Mouse (Mus musculus) lung, postnatal 10 days (tissue): ENCODE results near the gene Mex3b.

Experiments used
- DNase-seq: peaks from one replicate; pipeline ENCODE4 v3.0.0; 2021

The Mex3b gene

GRCm38 (mm10) chr7:82867271-82868121 is at the start of gene Mex3b:
Gene Mex3b, plus strand, starts transcription at chr7:82867333.
- peak; percentile 75 for DNase-seq

GRCm38 (mm10) chr7:82819541-82819940 is 47.6 kb upstream of the Mex3b start:
- no peak for DNase-seq

GRCm38 (mm10) chr7:82820661-82821060 is 46.5 kb upstream of the Mex3b start:
- no peak for DNase-seq

- DNase-seq: no peak
Measured at GRCm38 (mm10) chr7:82821501-82821900, 45.6 kb upstream of the Mex3b start.

- DNase-seq: peak; percentile 72
Measured at GRCm38 (mm10) chr7:82822528-82822927, 44.6 kb upstream of the Mex3b start.

- DNase-seq: peak; percentile 48
Measured at GRCm38 (mm10) chr7:82828193-82828592, 38.9 kb upstream of the Mex3b start.

- DNase-seq: no peak
Measured at GRCm38 (mm10) chr7:82829516-82829915, 37.6 kb upstream of the Mex3b start.

GRCm38 (mm10) chr7:82834471-82834870 is 32.7 kb upstream of the Mex3b start:
- DNase-seq: no peak

- no peak for DNase-seq
Measured at GRCm38 (mm10) chr7:82838414-82838813, 28.7 kb upstream of the Mex3b start.

- peak; percentile 58 for DNase-seq
Measured at GRCm38 (mm10) chr7:82838965-82839675, 28.0 kb upstream of the Mex3b start.

- no peak for DNase-seq
Measured at GRCm38 (mm10) chr7:82842222-82842920, 24.8 kb upstream of the Mex3b start.

- DNase-seq: no peak
Measured at GRCm38 (mm10) chr7:82850756-82851155, 16.4 kb upstream of the Mex3b start.

- no peak for DNase-seq
Measured at GRCm38 (mm10) chr7:82851670-82852069, 15.5 kb upstream of the Mex3b start.

- peak; percentile 14 for DNase-seq
Measured at GRCm38 (mm10) chr7:82854195-82854766, 12.9 kb upstream of the Mex3b start.

- DNase-seq: no peak
Measured at GRCm38 (mm10) chr7:82858611-82859010, 8.5 kb upstream of the Mex3b start.

- DNase-seq: no peak
Measured at GRCm38 (mm10) chr7:82860626-82861025, 6.5 kb upstream of the Mex3b start.

- no peak for DNase-seq
Measured at GRCm38 (mm10) chr7:82863341-82863740, 3.8 kb upstream of the Mex3b start.

GRCm38 (mm10) chr7:82864260-82864990 is 2.7 kb upstream of the Mex3b start:
- DNase-seq: peak; percentile 18

GRCm38 (mm10) chr7:82864991-82865771 is 2.0 kb upstream of the Mex3b start:
- DNase-seq: peak; percentile 26

- peak; percentile 99 for DNase-seq
Measured at GRCm38 (mm10) chr7:82865834-82866485, 1.2 kb upstream of the Mex3b start.
